Mouse (Mus musculus) neural tube, embryonic 12.5 days (tissue): Measurements from ENCODE around the gene Rabgap1l. TPM values are rescaled to one million over a fixed set of nuclear protein-coding genes. Genes with fewer than 3 reads are reported as not detected.

ENCODE experiments used
- ATAC-seq: fragments of 200-750 bp; cut with Nextera tagmentation; 2 replicates; pipeline ENCODE4 v1.8.0; 2017; ENCODE audit warnings: low read depth, mild to moderate bottlenecking, moderate TSS enrichment, moderate library complexity; ENCODE audit not compliant: low FRiP score
- H3K27ac ChIP-seq: fragments of 300-500 bp; sonication (generic); 2 replicates; pipeline ENCODE4 v1.5.1; 2016
- H3K27me3 ChIP-seq: fragments of 300-500 bp; sonication (generic); replicated peaks from 2 replicates; pipeline ENCODE4 v1.6.1; 2016; ENCODE audit warnings: mild to moderate bottlenecking
- H3K36me3 ChIP-seq: fragments of 300-500 bp; sonication (generic); 2 replicates; pipeline ENCODE4 v1.6.1; 2016; ENCODE audit warnings: mild to moderate bottlenecking
- H3K4me1 ChIP-seq: fragments of 300-500 bp; sonication (generic); 2 replicates; pipeline ENCODE4 v1.6.1; 2016
- H3K4me2 ChIP-seq: fragments of 300-500 bp; sonication (generic); replicated peaks from 2 replicates; pipeline ENCODE4 v1.6.1; 2016; ENCODE audit warnings: mild to moderate bottlenecking
- H3K4me3 ChIP-seq: fragments of 300-500 bp; sonication (generic); 2 replicates; pipeline ENCODE4 v1.5.1; 2016
- H3K9ac ChIP-seq: fragments of 300-500 bp; sonication (generic); 2 replicates; pipeline ENCODE4 v1.6.1; 2016; ENCODE audit warnings: mild to moderate bottlenecking
- H3K9me3 ChIP-seq: fragments of 300-500 bp; sonication (generic); 2 replicates; pipeline ENCODE4 v1.6.1; 2016; ENCODE audit warnings: mild to moderate bottlenecking
- whole genome bisulfite sequencing: fragments of 180-500 bp; shearing (Covaris S2); methylation state at CpG from one replicate; pipeline ENCODE4 v1.1.7; 2016; 5-methylcytosine and 5-hydroxymethylcytosine counted together
- polyA plus RNA-seq: library from polyadenylated mRNA; unstranded; fragments of >200 nt; fragmentation: Nextera tagmentation; extraction: Ambion mirVana; gene quantifications from 2 replicates; pipeline ENCODE4 v1.2.1, GENCODE M21; 2016

The Rabgap1l gene
- polyA plus RNA-seq, 1 experiment from 2014 or later: 16.2 TPM

GRCm38 (mm10) chr1:160485731-160486130 is 307.3 kb downstream of the Rabgap1l start:
- H3K4me3 ChIP-seq: no peak overlapping the region
- H3K4me2 ChIP-seq: no peak overlapping the region
- 64% methylated on average over 3 of the region's 3 CpGs for WGBS
- no peaks in the 10 kb centered on the region for H3K36me3 ChIP-seq
- H3K9ac ChIP-seq: no peak overlapping the region
- no peaks in the 10 kb centered on the region for H3K27me3 ChIP-seq
- H3K4me1 ChIP-seq: no peaks in the 10 kb centered on the region
- ATAC-seq: no peak
- no peaks in the 10 kb centered on the region for H3K9me3 ChIP-seq
- H3K27ac ChIP-seq: no peak overlapping the region

- ATAC-seq: no peak
- Histone ChIP-seq H3K27ac (no peak overlapping the region), H3K36me3 (no peaks in the 10 kb centered on the region), H3K27me3 (no peaks in the 10 kb centered on the region), H3K4me3 (no peak overlapping the region), H3K9me3 (no peaks in the 10 kb centered on the region), H3K4me2 (no peak overlapping the region), H3K9ac (no peak overlapping the region), H3K4me1 (no peaks in the 10 kb centered on the region)
- 74% methylated on average over 7 of the region's 7 CpGs for WGBS
These were observed 308.0 kb downstream of the Rabgap1l start for GRCm38 (mm10) chr1:160485028-160485427.

DNA sequence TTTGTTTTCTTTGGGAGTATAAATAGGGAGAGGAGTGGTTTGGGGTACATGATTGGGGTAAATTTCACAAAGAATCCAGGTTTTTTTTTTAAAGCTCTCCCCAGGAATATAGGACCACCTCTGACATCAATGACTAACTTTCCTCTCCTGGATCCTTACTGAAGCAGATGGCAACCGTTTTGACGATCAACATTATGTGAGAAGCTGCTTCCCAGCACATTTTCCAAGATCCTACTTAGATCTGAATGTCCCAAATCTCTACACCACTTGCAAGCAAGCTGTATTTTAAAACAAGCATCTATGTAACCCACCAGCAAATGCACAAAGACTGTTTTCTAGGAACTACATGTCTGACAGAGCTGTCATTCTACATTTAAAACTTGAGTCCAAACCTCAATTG is 311.4 kb downstream of the Rabgap1l start:
- no peak overlapping the region for H3K27ac ChIP-seq
- H3K9ac ChIP-seq: no peak overlapping the region
- no peaks in the 10 kb centered on the region for H3K36me3 ChIP-seq
- H3K27me3 ChIP-seq: no peaks in the 10 kb centered on the region
- no peak overlapping the region for H3K4me2 ChIP-seq
- WGBS: 94% methylated on average over 2 of the region's 2 CpGs
- no peak overlapping the region for H3K4me3 ChIP-seq
- no peaks in the 10 kb centered on the region for H3K9me3 ChIP-seq
- H3K4me1 ChIP-seq: no peaks in the 10 kb centered on the region
- ATAC-seq: no peak

- no peak overlapping the region for H3K27ac ChIP-seq
- no peaks in the 10 kb centered on the region for H3K9me3 ChIP-seq
- no peak overlapping the region for H3K4me2 ChIP-seq
- H3K36me3 ChIP-seq: no peaks in the 10 kb centered on the region
- H3K4me3 ChIP-seq: no peak overlapping the region
- H3K9ac ChIP-seq: no peak overlapping the region
- no peak for ATAC-seq
- no peaks in the 10 kb centered on the region for H3K27me3 ChIP-seq
- no peaks in the 10 kb centered on the region for H3K4me1 ChIP-seq
These were observed 325.6 kb downstream of the Rabgap1l start for GRCm38 (mm10) chr1:160467443-160467842.

DNA sequence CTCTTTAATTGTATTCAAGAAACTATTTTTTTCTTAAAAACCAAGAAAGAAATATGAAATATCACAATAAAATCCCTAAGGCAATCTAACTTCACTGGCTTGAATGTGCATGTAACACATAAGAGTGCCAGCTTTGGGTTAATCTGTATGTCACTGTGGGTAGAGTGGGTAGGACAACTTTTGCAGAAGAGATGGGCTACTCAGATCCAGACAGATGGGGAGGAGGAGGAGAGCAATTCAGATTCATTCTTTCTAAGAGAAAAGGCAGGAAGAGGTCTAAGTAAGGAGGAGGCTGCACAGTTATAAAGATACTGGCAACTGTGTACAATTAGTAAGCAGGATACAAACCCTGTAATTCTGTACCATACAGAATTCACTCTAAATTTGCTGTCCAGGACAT is 327.8 kb downstream of the Rabgap1l start:
- no peak for ATAC-seq
- Histone ChIP-seq H3K27ac (no peak overlapping the region), H3K4me2 (no peak overlapping the region), H3K4me1 (no peaks in the 10 kb centered on the region), H3K9ac (no peak overlapping the region), H3K4me3 (no peak overlapping the region), H3K36me3 (no peaks in the 10 kb centered on the region), H3K27me3 (no peaks in the 10 kb centered on the region), H3K9me3 (no peaks in the 10 kb centered on the region)

DNA sequence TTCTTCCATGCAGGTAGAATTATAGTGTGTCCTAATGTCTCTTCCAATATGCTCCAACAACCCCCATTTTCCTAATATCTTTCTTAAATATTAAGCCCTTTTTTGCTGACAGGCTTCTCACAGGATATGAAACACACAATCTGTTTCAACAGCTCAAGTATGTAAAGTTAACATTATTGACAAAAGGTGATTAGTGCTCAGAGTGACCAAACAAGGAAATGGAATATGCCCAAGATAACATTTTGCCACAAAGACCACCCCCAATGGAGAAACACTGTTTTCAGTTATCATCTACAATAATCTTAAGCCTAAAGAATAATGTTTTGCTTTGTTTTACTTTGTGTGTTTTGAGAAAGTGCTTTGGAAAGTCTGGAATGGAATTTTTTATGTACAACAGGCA is 328.9 kb downstream of the Rabgap1l start:
- Histone ChIP-seq H3K4me2 (no peak overlapping the region), H3K4me1 (no peaks in the 10 kb centered on the region), H3K36me3 (no peaks in the 10 kb centered on the region), H3K9me3 (no peaks in the 10 kb centered on the region), H3K27ac (no peak overlapping the region), H3K4me3 (no peak overlapping the region), H3K9ac (no peak overlapping the region), H3K27me3 (no peaks in the 10 kb centered on the region)
- no peak for ATAC-seq

DNA sequence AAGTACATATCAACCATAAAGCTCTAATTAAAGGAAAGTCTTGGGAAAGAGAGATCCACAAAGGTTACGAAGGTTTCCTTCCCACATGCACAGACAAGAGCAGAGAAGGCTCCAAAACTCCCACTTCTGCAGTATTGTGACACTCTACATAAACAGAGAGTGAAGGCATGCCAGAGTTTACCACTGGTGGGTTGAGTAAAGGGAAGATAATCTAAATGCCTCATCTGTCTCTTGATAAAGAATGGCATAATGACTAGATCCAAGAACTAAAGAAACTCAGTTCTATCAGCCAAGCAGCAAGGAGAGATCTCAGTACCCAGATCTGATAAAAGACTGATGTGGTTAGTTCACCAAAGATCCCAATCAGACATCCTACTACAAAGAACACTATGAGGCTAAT is 332.7 kb downstream of the Rabgap1l start:
- Histone ChIP-seq H3K9ac (no peak overlapping the region), H3K4me1 (no peaks in the 10 kb centered on the region), H3K27ac (no peak overlapping the region), H3K9me3 (no peaks in the 10 kb centered on the region), H3K36me3 (no peaks in the 10 kb centered on the region), H3K27me3 (no peaks in the 10 kb centered on the region), H3K4me2 (no peak overlapping the region), H3K4me3 (no peak overlapping the region)
- ATAC-seq: no peak
- 88% methylated on average over 1 of the region's 1 CpGs for WGBS

- Histone ChIP-seq H3K4me1 (no peaks in the 10 kb centered on the region), H3K9ac (no peak overlapping the region), H3K27me3 (no peaks in the 10 kb centered on the region), H3K36me3 (no peaks in the 10 kb centered on the region), H3K4me2 (no peak overlapping the region), H3K27ac (no peak overlapping the region), H3K9me3 (no peaks in the 10 kb centered on the region), H3K4me3 (no peak overlapping the region)
- 77% methylated on average over 2 of the region's 2 CpGs for WGBS
- no peak for ATAC-seq
These were observed 341.3 kb downstream of the Rabgap1l start for GRCm38 (mm10) chr1:160451663-160452062.

DNA sequence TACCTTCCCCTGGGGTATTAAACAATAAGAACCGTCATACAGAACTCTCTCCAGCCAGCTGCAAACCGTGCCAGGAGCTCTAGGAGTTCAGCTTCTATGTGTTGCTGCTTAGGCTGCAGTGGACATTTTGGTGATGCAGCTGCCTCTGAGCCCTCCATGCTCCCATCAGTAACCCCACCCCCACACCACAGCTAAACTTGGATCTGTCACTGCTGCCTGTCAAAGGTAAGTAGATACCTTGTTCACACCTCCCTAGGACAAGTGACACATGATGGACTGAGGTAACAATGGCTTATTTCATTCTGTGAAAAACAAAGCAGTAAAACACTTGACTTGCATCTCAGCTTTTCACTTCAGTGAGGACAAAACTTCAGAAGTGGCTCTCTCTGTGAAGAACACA is 344.3 kb downstream of the Rabgap1l start:
- H3K27ac ChIP-seq: no peak overlapping the region
- H3K9ac ChIP-seq: no peak overlapping the region
- no peaks in the 10 kb centered on the region for H3K4me1 ChIP-seq
- ATAC-seq: no peak
- WGBS: 49% methylated on average over 2 of the region's 2 CpGs
- H3K4me3 ChIP-seq: no peak overlapping the region
- no peak overlapping the region for H3K4me2 ChIP-seq
- H3K27me3 ChIP-seq: no peaks in the 10 kb centered on the region
- H3K9me3 ChIP-seq: no peaks in the 10 kb centered on the region
- no peaks in the 10 kb centered on the region for H3K36me3 ChIP-seq

- no peak overlapping the region for H3K4me2 ChIP-seq
- H3K4me1 ChIP-seq: no peaks in the 10 kb centered on the region
- no peaks in the 10 kb centered on the region for H3K9me3 ChIP-seq
- no peaks in the 10 kb centered on the region for H3K27me3 ChIP-seq
- H3K4me3 ChIP-seq: no peak overlapping the region
- ATAC-seq: no peak
- H3K27ac ChIP-seq: no peak overlapping the region
- no peaks in the 10 kb centered on the region for H3K36me3 ChIP-seq
- 82% methylated on average over 1 of the region's 1 CpGs for WGBS
- no peak overlapping the region for H3K9ac ChIP-seq
These were observed 346.2 kb downstream of the Rabgap1l start for GRCm38 (mm10) chr1:160446823-160447222.

- H3K4me2 ChIP-seq: no peak overlapping the region
- H3K4me1 ChIP-seq: no peaks in the 10 kb centered on the region
- H3K27ac ChIP-seq: no peak overlapping the region
- 77% methylated on average over 1 of the region's 1 CpGs for WGBS
- no peaks in the 10 kb centered on the region for H3K9me3 ChIP-seq
- no peaks in the 10 kb centered on the region for H3K36me3 ChIP-seq
- H3K27me3 ChIP-seq: no peaks in the 10 kb centered on the region
- no peak overlapping the region for H3K4me3 ChIP-seq
- no peak for ATAC-seq
- no peak overlapping the region for H3K9ac ChIP-seq
These were observed 349.5 kb downstream of the Rabgap1l start for GRCm38 (mm10) chr1:160443506-160443905.

- H3K4me3 ChIP-seq: no peak overlapping the region
- ATAC-seq: no peak
- H3K27me3 ChIP-seq: no peaks in the 10 kb centered on the region
- no peaks in the 10 kb centered on the region for H3K9me3 ChIP-seq
- no peak overlapping the region for H3K27ac ChIP-seq
- no peaks in the 10 kb centered on the region for H3K4me1 ChIP-seq
- 82% methylated on average over 2 of the region's 2 CpGs for WGBS
- no peak overlapping the region for H3K9ac ChIP-seq
- no peak overlapping the region for H3K4me2 ChIP-seq
- H3K36me3 ChIP-seq: no peaks in the 10 kb centered on the region
These were observed 351.3 kb downstream of the Rabgap1l start for GRCm38 (mm10) chr1:160441679-160442078.

GRCm38 (mm10) chr1:160441161-160441560 is 351.9 kb downstream of the Rabgap1l start:
- 82% methylated on average over 5 of the region's 5 CpGs for WGBS
- Histone ChIP-seq H3K4me2 (no peak overlapping the region), H3K4me1 (no peaks in the 10 kb centered on the region), H3K9me3 (no peaks in the 10 kb centered on the region), H3K27ac (no peak overlapping the region), H3K27me3 (no peaks in the 10 kb centered on the region), H3K4me3 (no peak overlapping the region), H3K9ac (no peak overlapping the region), H3K36me3 (no peaks in the 10 kb centered on the region)
- no peak for ATAC-seq

DNA sequence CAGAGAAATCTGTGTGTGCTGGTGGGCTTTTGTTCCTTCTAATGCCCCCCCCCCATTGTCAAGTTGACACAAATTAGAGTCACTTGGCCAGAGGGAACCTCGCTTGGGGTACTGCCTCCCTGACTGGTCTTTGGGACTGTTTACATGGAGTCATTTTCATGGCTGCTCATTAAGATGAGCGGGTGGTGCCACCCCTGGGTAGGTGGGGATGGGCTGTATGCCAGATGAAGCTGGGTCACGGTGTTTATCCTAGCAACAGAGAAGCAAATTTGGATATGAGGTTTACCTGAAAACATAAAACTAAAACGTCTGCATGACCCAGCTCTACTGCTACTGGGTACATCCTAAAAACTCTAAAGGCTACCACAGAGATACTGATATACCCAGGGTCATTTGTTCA is 354.2 kb downstream of the Rabgap1l start:
- no peaks in the 10 kb centered on the region for H3K36me3 ChIP-seq
- no peak overlapping the region for H3K4me3 ChIP-seq
- H3K4me2 ChIP-seq: no peak overlapping the region
- no peak overlapping the region for H3K9ac ChIP-seq
- no peaks in the 10 kb centered on the region for H3K27me3 ChIP-seq
- ATAC-seq: no peak
- H3K4me1 ChIP-seq: no peaks in the 10 kb centered on the region
- no peak overlapping the region for H3K27ac ChIP-seq
- 68% methylated on average over 4 of the region's 4 CpGs for WGBS
- no peaks in the 10 kb centered on the region for H3K9me3 ChIP-seq
